Mouse (Mus musculus) heart, postnatal 36 days (tissue): ENCODE measurements around the gene Mst1r. TPM values are rescaled to one million over a fixed set of nuclear protein-coding genes. Genes with fewer than 3 reads are reported as not detected.

ENCODE experiments used
- DNase-seq, 2 experiments: peaks; one replicate each; pipeline ENCODE4 v3.0.0; 2021 to 2022
- intact Hi-C: fragments of 180-260 bp; cut with DNase I; formaldehyde crosslinking; loops from one replicate; pipeline ENCODE4 v1.15.1; 2025
- total RNA-seq, 2 experiments: library from RNA; stranded (reverse); gene quantifications; 2 replicates each; pipeline ENCODE4 v1.2.3; 2021

Gene Mst1r
- total RNA-seq, 2 experiments from 2014 or later, result 1.8 to 2.2 TPM

DNA sequence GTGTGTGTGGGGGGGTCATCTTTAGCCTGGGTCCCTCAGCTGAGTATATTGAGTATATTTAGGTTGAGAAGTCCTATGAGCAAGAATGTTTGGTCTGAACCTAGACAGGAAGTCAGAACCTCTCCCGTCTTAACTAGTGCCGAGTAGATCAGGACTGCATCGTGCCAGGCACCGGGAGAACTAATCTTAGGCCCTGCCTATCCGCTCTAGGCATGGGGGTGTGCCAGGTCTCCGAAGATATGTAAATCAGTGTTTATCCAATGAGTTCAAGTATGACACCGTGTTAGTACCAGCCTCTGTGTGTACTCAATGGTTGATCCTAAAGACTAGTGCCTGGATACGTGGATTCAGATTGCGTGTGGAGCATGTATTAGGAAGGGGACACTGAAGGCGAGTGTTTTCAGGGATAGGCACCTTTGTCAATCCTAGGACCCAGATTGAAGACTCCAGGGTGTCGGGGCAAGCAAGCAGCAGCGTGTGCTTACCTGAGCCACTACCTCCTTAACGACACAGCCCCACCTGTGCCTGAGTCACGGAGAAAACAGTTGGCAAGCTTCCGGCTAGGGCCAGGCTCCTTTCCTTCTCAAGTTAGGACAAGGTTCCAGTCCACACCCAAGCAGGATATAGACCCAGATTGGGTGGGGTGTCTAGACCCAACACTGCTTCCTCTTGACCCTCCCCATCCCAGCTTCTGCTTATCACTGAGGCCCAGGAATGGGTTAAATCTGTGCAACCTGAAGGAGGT is 3.5 kb downstream of the Mst1r start:
- DNase-seq, result no peak
- intact Hi-C loops, result no loop called here

DNA sequence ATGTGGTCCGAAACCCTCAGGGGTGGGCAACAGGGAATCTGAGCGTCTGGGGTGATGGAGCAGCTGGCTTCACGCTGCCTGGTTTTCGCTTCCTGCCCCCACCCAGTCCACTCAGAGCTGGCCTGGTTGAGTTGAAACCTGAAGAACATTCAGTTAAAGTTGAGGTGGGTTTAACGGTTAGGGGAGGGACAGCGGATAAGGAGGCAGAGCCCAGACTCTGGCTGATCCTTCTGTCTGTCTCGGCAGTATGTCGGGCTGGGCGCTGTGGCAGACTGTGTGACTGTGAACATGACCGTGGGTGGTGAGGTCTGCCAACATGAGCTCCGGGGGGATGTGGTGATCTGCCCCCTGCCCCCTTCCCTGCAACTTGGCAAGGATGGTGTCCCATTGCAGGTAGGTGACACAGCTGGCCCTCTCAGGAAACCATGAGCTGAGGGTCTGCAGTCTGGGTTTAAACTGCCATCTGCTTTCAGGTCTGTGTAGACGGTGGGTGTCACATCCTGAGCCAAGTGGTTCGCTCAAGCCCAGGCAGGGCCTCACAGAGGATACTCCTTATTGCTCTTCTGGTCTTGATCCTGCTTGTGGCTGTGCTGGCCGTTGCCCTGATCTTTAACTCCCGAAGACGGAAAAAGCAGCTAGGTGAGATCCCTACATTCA is 8.2 kb downstream of the Mst1r start:
- intact Hi-C loops, result no loop called here
- DNase-seq, result no peak

DNA sequence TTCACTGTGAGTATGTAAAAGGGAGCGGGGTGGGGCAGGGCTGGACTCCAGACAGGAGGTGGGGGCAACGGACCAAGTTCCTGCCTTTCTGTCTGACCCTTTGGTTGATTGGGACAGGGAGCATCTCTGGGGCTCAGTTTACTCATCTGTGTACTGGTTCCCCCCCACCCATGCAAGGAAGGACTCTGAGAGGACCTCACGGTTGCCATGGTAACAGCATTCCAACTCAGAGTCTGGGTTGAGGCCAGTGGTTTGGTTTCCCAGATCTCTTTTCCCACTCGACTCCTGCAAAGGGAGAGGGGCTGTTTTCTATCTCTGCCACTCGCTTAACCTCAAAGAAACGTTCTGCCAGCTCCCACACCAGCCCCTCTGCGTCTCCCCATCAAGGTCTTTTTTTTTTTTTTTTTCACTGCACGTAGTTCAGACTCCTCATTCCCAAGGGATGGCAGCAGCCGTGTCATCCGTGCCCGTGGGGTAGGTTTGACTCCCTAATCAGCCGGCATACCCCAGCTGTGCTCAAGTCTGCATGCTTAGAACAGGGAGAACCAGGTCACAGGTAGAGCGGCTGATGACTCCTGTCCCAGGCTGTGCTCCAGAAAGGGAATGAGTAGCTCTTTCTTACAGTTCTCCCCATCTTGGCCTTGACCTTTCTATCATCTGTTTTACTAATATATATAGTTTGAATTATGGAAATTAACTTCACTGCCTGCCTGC is 11.4 kb downstream of the Mst1r start:
- intact Hi-C loops, result no loop called here
- DNase-seq, result no peak

DNA sequence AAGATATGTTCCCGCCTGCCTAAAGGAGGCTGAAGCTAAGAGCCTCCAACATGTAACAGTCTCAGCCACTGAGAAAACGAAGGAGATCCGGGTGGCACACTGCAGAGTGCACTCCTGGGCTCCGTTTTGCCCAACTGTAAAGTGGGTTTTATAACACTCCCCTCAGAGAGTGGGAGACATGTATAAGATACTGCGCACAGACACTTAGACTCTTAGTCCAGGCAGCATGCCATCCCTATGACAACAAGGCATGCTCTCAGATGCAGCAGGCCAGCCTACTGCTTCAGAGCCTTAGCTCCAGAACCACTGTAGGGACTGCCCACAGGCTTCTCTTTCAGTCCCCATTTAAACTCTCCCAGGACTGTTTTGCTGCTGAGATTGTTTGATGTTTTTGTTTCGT is 12.2 kb downstream of the Mst1r start:
- intact Hi-C loops, result no loop called here

DNA sequence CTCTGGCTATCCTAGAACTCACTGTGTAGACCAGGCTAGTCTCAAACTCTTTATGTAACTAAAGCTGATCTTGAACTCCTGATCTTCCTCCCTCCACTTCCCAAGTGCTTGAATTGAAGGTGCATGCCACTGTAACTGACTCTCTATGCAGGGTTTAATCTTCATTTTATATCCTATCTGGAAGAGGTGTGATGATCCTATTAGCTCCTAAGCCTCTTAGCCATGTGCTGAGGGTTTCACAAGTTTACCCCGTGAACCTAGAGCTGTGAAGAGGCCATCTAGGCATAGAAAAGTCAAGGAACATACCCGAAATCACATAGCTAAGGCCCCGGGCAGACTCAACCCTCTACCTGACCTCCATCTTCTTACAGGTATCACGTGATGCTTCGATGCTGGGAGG is 12.8 kb downstream of the Mst1r start:
- intact Hi-C loops, result no loop called here
- DNase-seq, result no peak

More for the DNA sequence above, 12.2 kb downstream of the Mst1r start:
- DNase-seq, result no peak

DNA sequence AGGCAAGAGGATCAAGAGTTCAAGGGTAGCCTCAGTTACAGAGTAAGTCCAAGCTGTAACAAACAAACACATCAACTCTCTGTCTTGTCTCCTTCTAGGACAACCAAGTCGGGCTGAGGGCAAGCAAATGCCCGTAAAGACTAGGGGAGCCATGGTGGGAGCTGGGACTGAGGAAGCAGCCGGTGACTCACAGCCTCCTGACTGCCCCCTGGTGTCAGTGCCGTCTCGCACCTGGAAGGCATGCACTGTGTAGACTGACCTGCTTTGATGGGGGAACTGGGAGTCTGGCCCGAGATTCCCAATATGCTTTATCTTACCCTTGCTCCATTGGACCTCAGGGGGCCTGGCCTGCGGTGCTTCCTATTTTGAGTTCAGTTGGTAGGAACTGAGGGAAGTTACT is 16.3 kb downstream of the Mst1r start:
- peak; percentile 31 to 36 for DNase-seq
- intact Hi-C loops, result no loop called here

DNA sequence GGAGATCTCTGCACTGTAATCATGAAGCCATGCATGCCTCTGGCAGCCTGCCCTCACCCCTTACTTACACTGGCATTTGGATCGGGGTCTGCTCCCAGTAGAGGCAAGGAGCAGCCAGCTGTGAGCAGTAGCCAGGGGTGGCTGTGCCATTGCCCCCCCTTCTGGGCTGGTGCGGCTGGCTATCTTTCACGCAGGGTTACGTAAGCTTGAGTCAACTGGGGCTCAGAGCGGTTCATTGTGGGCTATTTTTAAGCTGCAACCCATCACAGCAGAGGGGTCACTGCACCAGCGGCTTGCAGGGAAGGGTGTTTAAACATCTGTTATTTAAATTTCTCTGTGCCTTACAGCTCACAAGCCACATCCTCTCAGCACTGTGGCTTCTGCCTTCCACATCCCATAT is 17.3 kb downstream of the Mst1r start:
- peak; percentile 51 to 56 for DNase-seq
- intact Hi-C loops, result no loop called here

DNA sequence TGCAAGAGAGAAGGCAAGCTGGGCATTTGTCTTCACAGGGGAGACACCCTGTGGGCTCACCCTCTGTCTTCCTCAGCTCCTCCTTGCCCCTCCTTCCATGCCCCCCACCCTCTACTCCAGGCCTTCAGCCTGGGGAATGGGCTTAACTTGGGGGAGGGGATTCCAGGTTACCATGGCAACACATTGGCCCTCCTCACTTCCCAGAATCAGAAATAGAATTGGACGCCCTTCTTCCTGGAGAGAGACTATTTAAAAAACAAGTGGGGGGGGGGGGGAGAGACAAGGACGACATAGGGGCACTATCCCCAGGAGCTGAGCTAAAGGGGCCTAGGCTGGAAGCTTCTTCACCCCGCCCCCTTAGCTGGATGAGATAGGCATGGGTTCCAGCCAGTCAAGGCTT is 18.6 kb downstream of the Mst1r start:
- intact Hi-C loops, result no loop called here
- DNase-seq, result no peak

DNA sequence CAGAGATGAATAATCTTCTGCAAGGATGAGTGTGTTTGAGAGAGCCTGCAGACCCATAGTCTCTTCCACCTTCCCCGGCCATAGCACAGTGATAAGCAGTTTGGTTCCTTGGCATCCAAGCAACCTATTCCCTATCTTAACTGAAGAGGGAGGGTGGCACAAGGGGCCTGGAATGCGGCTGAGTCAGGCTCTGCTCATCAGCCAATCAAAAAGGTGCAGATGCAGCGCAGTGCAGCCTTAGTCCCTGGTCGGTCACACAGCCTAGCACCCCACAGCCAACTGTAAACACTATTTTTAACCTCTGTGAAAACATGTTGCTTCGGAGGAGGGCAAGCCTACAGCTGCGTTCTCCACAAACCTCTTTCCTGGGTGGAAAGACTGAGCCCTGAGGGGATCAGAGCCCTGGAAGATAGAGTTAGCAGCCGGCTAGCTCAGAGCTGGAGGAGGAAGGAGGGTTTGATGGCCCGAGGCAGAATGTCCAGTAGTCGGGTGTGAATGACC is 20.3 kb downstream of the Mst1r start:
- intact Hi-C loops, result no loop called here
- DNase-seq, result peak in 1 of 2 experiments; percentile 14

DNA sequence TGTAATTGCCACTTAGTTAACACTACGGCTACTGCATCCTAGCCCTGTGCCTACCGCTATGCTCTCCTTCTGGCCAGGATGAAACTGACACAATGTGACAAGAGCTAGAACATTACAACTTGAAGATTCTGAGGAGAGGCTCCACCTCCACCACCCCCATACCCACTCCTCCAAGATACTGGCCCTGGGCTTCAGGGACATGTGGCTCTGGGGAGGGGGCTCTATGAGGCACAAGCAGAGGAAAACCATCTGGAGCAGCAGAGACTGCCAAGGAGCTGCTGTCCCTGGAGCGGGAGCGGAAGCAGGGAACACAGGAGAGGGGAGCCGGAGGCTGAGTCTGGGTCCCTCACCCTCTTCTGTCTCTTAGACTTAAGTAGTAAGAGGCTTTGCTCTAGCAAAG is 21.1 kb downstream of the Mst1r start:
- DNase-seq, result no peak
- intact Hi-C loops, result no loop called here

DNA sequence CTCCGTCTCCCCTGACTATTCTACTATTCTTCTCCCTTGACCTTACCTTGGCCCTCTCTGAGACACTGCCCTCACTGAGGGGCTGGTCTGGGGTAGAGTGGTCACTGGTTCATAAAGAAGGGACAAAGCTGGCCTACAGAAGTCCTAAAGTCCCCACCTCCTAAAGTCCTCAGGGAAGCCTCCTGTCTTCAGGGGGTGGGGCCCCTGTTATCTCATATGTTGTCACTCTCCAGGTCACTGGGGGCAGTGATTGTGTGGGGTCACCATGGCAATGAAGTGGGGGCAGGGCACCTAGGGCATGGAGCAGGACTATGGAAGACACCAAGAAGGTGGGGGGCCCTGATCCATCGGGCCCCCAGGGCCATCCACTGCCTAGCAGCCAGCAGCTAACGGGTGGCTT is 21.5 kb downstream of the Mst1r start, which contains the start of gene Actl11:
Gene Actl11 (plus strand): TSS at position 301 of the 400 bp plus-strand sequence.
- intact Hi-C loops, result no loop called here
- DNase-seq, result no peak

DNA sequence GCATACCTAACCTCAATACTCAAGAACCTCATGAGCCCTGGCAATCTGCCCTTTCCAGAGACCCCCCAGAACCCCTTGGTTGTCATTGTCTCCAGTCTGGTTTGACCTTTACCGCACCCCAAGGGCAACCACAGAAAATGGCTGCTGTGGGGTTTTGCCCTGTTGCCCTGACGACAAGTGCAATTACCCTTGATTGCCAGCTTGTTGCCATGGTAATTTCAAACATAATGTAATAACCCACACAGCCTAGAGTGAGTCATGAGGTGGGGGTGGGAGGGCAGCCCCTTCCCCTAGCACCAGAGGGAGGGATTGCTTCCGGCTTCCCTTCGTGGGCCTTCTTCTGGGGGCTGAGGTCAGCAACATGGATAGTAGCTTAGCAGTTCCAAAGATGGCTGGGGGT is 25.5 kb downstream of the Mst1r start:
- no peak for DNase-seq
- intact Hi-C loops, result no loop called here

DNA sequence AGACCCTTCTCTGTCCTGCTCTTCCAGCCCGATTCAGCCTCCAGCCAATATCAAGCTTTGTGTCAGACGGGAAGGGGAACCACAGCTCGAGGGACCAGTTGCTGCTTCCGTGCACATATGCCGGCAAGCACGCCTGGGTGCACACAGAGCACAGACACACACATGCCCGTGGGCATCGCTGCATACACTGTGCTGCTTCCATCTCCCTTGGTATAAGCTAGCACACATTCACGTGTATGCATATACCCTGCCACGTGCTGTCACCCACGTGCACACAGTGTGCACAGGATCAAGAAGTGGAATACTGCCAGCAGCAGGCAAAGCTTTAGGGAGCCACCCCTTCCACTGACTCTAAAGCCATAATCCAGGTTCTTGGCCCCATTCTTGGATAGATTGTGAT is 27.5 kb downstream of the Mst1r start:
- DNase-seq, result no peak
- intact Hi-C loops, result no loop called here

DNA sequence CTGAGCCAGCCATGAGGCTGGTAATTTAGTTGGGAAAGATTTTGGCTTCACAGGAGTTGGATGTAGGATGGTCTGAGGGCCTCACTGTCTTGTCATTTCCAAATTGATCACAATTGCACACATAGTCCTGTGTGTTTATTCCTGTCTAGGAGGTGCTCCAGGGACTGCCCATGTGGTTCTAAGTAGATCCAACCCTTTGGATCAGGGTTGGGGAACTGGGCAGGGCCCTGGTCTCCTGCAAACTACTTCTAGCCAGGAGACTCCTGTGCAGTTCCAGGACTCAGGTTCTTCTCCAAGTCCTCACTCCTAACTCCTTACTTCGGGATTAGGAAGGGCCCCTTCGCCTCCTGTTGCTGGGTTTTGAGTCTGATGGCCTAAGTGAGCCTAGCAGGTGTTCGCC is 28.7 kb downstream of the Mst1r start, which contains the start of gene Camkv:
Gene Camkv (plus strand): TSS at position 301 of the 400 bp plus-strand sequence.
- intact Hi-C loops, result no loop called here
- no peak for DNase-seq

DNA sequence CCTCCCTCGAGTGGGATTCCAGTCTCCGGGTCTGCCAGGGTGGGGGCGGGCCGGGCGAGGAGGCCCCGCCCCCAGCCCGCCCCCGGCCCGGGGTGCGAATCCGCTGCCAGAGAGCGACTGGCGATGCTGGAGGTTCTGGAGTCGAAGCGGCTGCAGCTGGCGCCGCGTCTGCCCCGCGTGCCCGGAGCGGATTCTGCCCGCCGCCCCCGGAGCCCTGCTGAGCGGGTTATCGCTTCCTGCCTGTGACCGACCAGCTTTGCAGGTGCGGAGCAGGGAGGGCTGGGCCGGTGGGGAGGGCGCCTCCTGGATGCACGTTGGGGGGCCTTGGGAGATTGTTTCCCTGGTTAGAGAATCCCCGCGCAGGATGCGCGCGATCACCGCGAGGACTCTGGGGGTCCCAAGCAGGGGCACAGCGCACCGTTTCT is 29.1 kb downstream of the Mst1r start:
- intact Hi-C loops, result no loop called here
- DNase-seq, result no peak

DNA sequence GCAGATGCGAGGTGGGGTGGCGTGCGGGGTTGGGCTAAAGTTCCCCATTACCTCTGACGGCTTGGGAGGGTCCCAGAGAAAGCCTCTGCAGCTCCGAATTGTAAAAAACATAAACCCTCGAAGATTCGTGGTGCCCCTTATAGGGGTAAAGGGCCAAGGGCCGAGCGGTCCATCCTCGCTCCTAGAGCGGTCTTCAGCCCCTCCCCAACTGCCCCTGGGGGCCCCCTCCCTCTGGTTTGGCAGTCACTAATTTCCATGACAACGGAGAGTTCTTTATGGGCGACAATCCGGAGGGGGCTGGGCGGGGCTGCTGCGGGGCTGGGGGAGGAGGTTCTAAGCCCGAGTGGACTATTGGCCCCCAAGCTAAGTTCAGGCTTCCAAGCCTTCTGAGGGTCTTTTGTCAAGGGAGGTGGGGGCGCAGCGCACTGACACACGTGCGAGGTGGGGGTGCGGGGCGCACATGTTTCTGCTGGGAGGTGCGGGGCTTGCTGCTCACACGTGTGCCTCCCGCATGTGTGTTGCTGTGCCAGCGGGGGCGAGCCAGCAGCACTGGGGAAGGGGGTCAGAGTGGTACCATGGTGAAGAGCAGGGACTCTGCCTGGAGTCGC is 29.6 kb downstream of the Mst1r start:
- intact Hi-C loops, result no loop called here
- no peak for DNase-seq

DNA sequence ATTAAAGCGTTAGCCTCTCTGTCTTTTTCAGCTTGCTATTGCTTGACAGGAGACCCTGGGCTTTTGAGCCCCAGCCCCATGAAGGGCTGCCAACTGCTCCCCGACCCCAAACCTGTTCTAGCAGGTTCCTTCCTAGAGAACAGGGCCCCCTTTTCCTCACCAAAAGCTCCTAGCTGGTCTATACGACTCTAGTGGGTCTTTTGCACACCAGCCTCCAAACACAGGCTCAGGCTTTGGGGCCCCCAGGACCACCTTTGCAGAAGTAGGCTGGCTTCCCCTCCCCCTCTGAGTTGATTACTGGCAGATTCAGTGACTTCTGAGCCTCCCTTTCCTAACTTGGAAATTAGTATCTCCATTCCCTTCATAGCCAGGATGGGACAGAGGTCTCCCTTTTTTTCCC is 30.2 kb downstream of the Mst1r start:
- DNase-seq, result no peak
- intact Hi-C loops, result no loop called here

DNA sequence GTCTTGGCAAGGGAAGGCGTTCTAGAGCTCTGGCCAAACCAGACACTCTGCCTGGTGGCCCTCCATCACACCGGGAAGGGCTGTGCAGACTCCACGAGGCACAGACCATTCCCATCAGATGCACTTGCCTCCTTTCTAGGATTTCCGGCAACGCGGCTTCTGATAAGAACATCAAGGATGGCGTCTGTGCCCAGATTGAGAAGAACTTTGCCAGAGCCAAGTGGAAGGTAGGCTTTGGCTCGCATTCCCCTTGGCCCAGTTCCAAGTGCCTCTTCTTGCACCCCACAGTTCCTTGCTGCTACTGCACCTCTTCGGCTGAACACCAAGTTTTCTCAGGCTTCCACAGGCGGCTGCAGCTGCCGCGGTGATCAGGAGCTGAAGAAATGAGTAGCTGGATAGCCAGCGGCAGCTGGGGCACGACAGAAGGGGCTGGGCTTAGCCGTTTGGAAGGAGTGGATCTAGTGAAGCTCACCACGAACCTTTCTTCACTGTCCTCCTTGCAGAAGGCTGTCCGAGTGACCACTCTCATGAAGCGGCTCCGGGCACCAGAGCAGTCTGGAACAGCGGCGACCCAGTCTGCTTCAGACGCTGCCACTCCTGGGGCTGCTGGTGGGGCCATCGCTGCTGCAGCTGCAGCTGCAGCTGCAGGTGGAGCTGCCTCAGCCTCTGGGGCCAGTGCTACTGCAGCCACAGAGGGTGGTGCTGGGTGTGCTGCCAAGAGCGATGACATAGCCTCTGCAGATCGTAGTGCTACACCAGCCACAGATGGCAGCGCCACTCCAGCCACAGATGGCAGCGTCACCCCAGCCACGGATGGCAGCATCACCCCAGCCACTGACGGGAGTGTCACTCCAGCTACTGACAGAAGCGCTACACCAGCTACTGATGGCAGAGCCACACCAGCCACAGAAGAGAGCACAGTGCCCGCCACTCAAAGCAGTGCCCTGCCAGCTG is 40.8 kb downstream of the Mst1r start:
- intact Hi-C loops, result no loop called here
- no peak for DNase-seq

DNA sequence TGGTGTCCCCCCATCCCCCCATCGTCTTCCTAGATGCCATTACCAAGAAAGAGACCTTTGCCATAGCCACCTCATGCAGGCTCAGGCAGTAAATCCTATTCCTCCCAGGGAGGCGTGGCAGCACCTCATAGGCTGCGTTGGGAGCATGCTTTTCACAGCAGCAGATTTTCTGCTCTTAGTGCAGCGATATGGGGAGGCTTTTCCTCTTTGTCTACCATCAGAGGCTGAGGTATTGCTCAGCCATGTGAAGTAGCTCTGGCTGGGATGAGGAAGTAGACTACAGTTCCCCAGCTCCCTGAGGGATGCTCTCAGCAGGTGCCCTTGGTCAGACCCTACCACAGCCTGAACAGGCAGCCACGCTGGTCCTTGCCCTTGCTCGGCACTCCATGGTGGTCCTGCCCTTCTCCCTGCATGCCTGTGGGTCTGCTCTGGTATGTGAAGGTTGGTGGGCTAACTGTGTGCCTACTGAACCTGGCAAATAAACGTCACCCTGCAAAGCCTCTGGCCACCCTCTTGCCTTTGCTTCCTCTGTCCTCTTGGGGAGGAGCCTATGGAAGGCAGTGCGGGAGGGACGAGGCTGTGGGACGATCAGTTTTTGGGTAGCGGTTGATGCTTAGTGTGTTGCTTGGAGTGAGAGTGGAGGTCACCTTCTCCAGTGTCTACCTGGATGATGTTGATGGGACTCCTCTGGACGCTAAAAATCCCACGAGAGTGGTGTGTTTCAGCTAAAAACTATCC is 42.7 kb downstream of the Mst1r start:
- DNase-seq, result no peak
- intact Hi-C loops, result no loop called here
